Mouse (Mus musculus) CH12.LX (cell line): Measurements from ENCODE around the gene Vhl. TPM values are rescaled to one million over a fixed set of nuclear protein-coding genes. Genes with fewer than 3 reads are reported as not detected.

Experiments
- DNase-seq: peaks from one replicate; pipeline ENCODE4 v3.0.0-alpha.2; 2013; ENCODE audit errors: extremely low read depth
- H3K27ac ChIP-seq: 2 replicates; pipeline ENCODE4 v1.5.1; 2012; ENCODE audit warnings: low read depth, mild to moderate bottlenecking, control low read depth, moderate library complexity; ENCODE audit not compliant: insufficient read depth
- H3K27me3 ChIP-seq: replicated peaks from 2 replicates; pipeline ENCODE3; 2012; ENCODE audit warnings: inconsistent platforms
- H3K36me3 ChIP-seq, 2 experiments: replicated peaks in 1 of 2; 2 replicates each; pipeline versions ENCODE3 to v1.6.1; 2012; ENCODE audit warnings: inconsistent platforms in 1 of 2, low read length in 1 of 2, mild to moderate bottlenecking in 1 of 2, mixed read lengths in 1 of 2, moderate library complexity in 1 of 2; ENCODE audit not compliant: control insufficient read depth in 1 of 2, insufficient read depth in 1 of 2
- H3K4me1 ChIP-seq, 2 experiments: 2 replicates each; pipeline ENCODE4 v1.6.1; 2012; ENCODE audit warnings: inconsistent platforms in 1 of 2, moderate library complexity in 1 of 2; ENCODE audit not compliant: insufficient read depth in 2 of 2, control insufficient read depth in 1 of 2
- H3K4me2 ChIP-seq: 2 replicates; pipeline ENCODE4 v1.6.1; 2012; ENCODE audit warnings: low read depth, mild to moderate bottlenecking, control low read depth; ENCODE audit not compliant: poor library complexity, insufficient read depth, severe bottlenecking
- H3K4me3 ChIP-seq, 3 experiments: fragments of 150-350 bp in 1 of 3; sonication (generic) in 1 of 3; replicated peaks in 1 of 3; 2 replicates each; pipeline versions ENCODE3 to v1.5.1; 2011 to 2012; ENCODE audit warnings: low read depth in 2 of 3, low read length in 2 of 3, mild to moderate bottlenecking in 2 of 3, moderate library complexity in 2 of 3, control low read depth in 1 of 3, improper control_type of control experiment in 1 of 3, inconsistent platforms in 1 of 3, mixed read lengths in 1 of 3; ENCODE audit not compliant: poor library complexity in 1 of 3
- H3K79me2 ChIP-seq: replicated peaks from 2 replicates; pipeline ENCODE4 v1.6.1; 2012; ENCODE audit warnings: mild to moderate bottlenecking, moderate library complexity; ENCODE audit not compliant: control insufficient read depth, poor library complexity, insufficient read depth, severe bottlenecking; ENCODE audit errors: extremely low read depth
- H3K9ac ChIP-seq: 2 replicates; pipeline ENCODE4 v1.6.1; 2012; ENCODE audit warnings: low read depth, mild to moderate bottlenecking, control low read depth, moderate library complexity; ENCODE audit not compliant: insufficient read depth
- H3K9me3 ChIP-seq: replicated peaks from 2 replicates; pipeline ENCODE3; 2012; ENCODE audit warnings: low read length, inconsistent platforms, mixed read lengths
- BHLHE40 ChIP-seq: IDR thresholded peaks from 2 replicates; pipeline ENCODE4 v1.6.1; 2011; ENCODE audit warnings: mild to moderate bottlenecking, low read depth, low read length, improper control_type of control experiment
- CHD2 ChIP-seq: IDR thresholded peaks from 2 replicates; pipeline ENCODE4 v1.6.1; 2011; ENCODE audit warnings: low read length, improper control_type of control experiment
- CTCF ChIP-seq, 2 experiments: IDR thresholded peaks in 1 of 2; conservative IDR thresholded peaks in 1 of 2; 2 replicates each; pipeline ENCODE4 v1.5.1; 2011 to 2012; ENCODE audit warnings: low read depth in 2 of 2, low read length in 2 of 2, improper control_type of control experiment in 1 of 2, inconsistent platforms in 1 of 2, mild to moderate bottlenecking in 1 of 2, moderate library complexity in 1 of 2
- ELF1 ChIP-seq: IDR thresholded peaks from 2 replicates; pipeline ENCODE4 v1.6.1; 2014; ENCODE audit warnings: low read depth, mild to moderate bottlenecking, inconsistent platforms, low read length, improper control_type of control experiment
- EP300 ChIP-seq: IDR thresholded peaks from 2 replicates; pipeline ENCODE4 v1.6.1; 2011; ENCODE audit warnings: low read length, improper control_type of control experiment
- GABPA ChIP-seq: IDR thresholded peaks from 2 replicates; pipeline ENCODE4 v1.6.1; 2012; ENCODE audit warnings: low read depth, low read length, improper control_type of control experiment, inconsistent platforms; ENCODE audit not compliant: insufficient replicate concordance
- HCFC1 ChIP-seq: IDR thresholded peaks from 2 replicates; pipeline ENCODE4 v1.6.1; 2012; ENCODE audit warnings: low read depth, mild to moderate bottlenecking, inconsistent platforms, low read length, improper control_type of control experiment
- IRF4 ChIP-seq: IDR thresholded peaks from 2 replicates; pipeline ENCODE4 v1.6.1; 2014; ENCODE audit warnings: low read depth, mild to moderate bottlenecking, inconsistent platforms, low read length, improper control_type of control experiment
- JUN ChIP-seq: IDR thresholded peaks from 2 replicates; pipeline ENCODE4 v1.6.1; 2011; ENCODE audit warnings: low read depth, mild to moderate bottlenecking, low read length, improper control_type of control experiment, moderate library complexity; ENCODE audit not compliant: insufficient read depth
- JUND ChIP-seq: conservative IDR thresholded peaks from 2 replicates; pipeline ENCODE4 v1.6.1; 2011; ENCODE audit warnings: low read depth, low read length, improper control_type of control experiment
- MAFK ChIP-seq: IDR thresholded peaks from 2 replicates; pipeline ENCODE4 v1.6.1; 2011; ENCODE audit warnings: low read length, improper control_type of control experiment; ENCODE audit not compliant: insufficient replicate concordance
- MAZ ChIP-seq: IDR thresholded peaks from 2 replicates; pipeline ENCODE4 v1.6.1; 2012; ENCODE audit warnings: low read depth, mild to moderate bottlenecking, inconsistent platforms, low read length, improper control_type of control experiment, moderate library complexity
- MEF2A ChIP-seq: IDR thresholded peaks from 2 replicates; pipeline ENCODE4 v1.6.1; 2014; ENCODE audit warnings: low read depth, mild to moderate bottlenecking, inconsistent platforms, low read length, improper control_type of control experiment, borderline replicate concordance
- MXI1 ChIP-seq: IDR thresholded peaks from 2 replicates; pipeline ENCODE4 v1.6.1; 2011; ENCODE audit warnings: mild to moderate bottlenecking, low read depth, low read length, improper control_type of control experiment
- NELFE ChIP-seq: IDR thresholded peaks from 2 replicates; pipeline ENCODE4 v1.6.1; 2011; ENCODE audit warnings: low read depth, low read length, improper control_type of control experiment
- NRF1 ChIP-seq: IDR thresholded peaks from 2 replicates; pipeline ENCODE4 v1.6.1; 2014; ENCODE audit warnings: low read depth, mild to moderate bottlenecking, inconsistent platforms, low read length, improper control_type of control experiment, moderate library complexity
- POLR2A ChIP-seq: IDR thresholded peaks from 2 replicates; pipeline ENCODE4 v1.6.1; 2011; ENCODE audit warnings: low read depth, mild to moderate bottlenecking, improper control_type of control experiment, low read length
- POLR2AphosphoS2 ChIP-seq: IDR thresholded peaks from 2 replicates; pipeline ENCODE4 v1.6.1; 2011; ENCODE audit warnings: low read depth, low read length, improper control_type of control experiment
- TBP ChIP-seq: conservative IDR thresholded peaks from 2 replicates; pipeline ENCODE4 v1.6.1; 2011; ENCODE audit warnings: low read depth, low read length, improper control_type of control experiment
- UBTF ChIP-seq: IDR thresholded peaks from 2 replicates; pipeline ENCODE4 v1.6.1; 2012; ENCODE audit warnings: low read depth, mild to moderate bottlenecking, inconsistent platforms, low read length, improper control_type of control experiment, moderate library complexity
- USF1 ChIP-seq: IDR thresholded peaks from 2 replicates; pipeline ENCODE4 v1.6.1; 2014; ENCODE audit warnings: low read depth, mild to moderate bottlenecking, inconsistent platforms, low read length, improper control_type of control experiment
- USF2 ChIP-seq: conservative IDR thresholded peaks from 2 replicates; pipeline ENCODE4 v1.6.1; 2011; ENCODE audit warnings: low read depth, low read length, improper control_type of control experiment
- ZC3H11A ChIP-seq: IDR thresholded peaks from 2 replicates; pipeline ENCODE4 v1.6.1; 2012; ENCODE audit warnings: low read depth, mild to moderate bottlenecking, inconsistent platforms, low read length, improper control_type of control experiment
- ZKSCAN1 ChIP-seq: IDR thresholded peaks from 2 replicates; pipeline ENCODE4 v1.6.1; 2012; ENCODE audit warnings: low read depth, inconsistent platforms, low read length, improper control_type of control experiment, borderline replicate concordance
- ZMIZ1 ChIP-seq: IDR thresholded peaks from 2 replicates; pipeline ENCODE4 v1.6.1; 2012; ENCODE audit warnings: low read depth, mild to moderate bottlenecking, inconsistent platforms, low read length, improper control_type of control experiment
- dilution Hi-C: fragments of 300-500 bp; cut with MboI; formaldehyde crosslinking; loops from 2 replicates; pipeline ENCODE4 v1.14.3; 2020; ENCODE audit warnings: low sequenced_read_pairs; ENCODE audit not compliant: extremely low pct_unique_long_range_greater_than_20kb, extremely low pct_ligation_motif_present
- in situ Hi-C: fragments of 300-500 bp; cut with MboI; formaldehyde crosslinking; loops from 3 replicates; pipeline ENCODE4 v1.14.3; 2019; ENCODE audit warnings: low sequenced_read_pairs, low pct_ligation_motif_present, low pct_unique_long_range_greater_than_20kb, mixed read lengths
- polyA plus RNA-seq: library from polyadenylated mRNA; unstranded; fragments of >175 nt; gene quantifications from 2 replicates; pipeline ENCODE4 v1.2.1, GENCODE M21; 2012; ENCODE audit warnings: low read depth; ENCODE audit not compliant: insufficient read length
- total RNA-seq, 2 experiments: library from RNA; depleted of rRNA; stranded (reverse); fragments of 300-350 nt in 1 of 2; fragments of >200 nt in 1 of 2; gene quantifications; 2 replicates each; pipeline ENCODE4 v1.2.3; 2012 to 2014

Vhl gene
- total and polyA plus RNA-seq, 3 experiments = 14.2 to 36.6 (median 23.1) TPM

- H3K9ac ChIP-seq = no peak overlapping the region
- H3K79me2 ChIP-seq = peaks cover 27% of the 10 kb centered on the region
- dilution Hi-C loops = no loop called here
- H3K4me1 ChIP-seq = peaks cover 7 to 75% of the 10 kb centered on the region in 2 experiments; a peak in 3 of 4 replicates
- H3K9me3 ChIP-seq = peaks cover 4% of the 10 kb centered on the region
- H3K27ac ChIP-seq = no peak overlapping the region
- H3K27me3 ChIP-seq = no peaks in the 10 kb centered on the region
- H3K4me2 ChIP-seq = no peak overlapping the region
- no peak for TF ChIP-seq JUND
- no peak for TF ChIP-seq POLR2AphosphoS2
- TF ChIP-seq ZC3H11A = no peak
- TF ChIP-seq USF1 = no peak
- TF ChIP-seq MXI1 = no peak
- no peak for TF ChIP-seq EP300
- no peak for TF ChIP-seq POLR2A
- no peak for TF ChIP-seq BHLHE40
- no peak for TF ChIP-seq HCFC1
- TF ChIP-seq ELF1 = no peak
- TF ChIP-seq NRF1 = no peak
- TF ChIP-seq USF2 = no peak
- no peak for TF ChIP-seq CTCF (conservative IDR thresholded peaks at IDR 0.05 in 1 of 2, IDR thresholded peaks at IDR 0.05 in 1 of 2; ENCODE audit: low read depth in 2 of 2, low read length in 2 of 2)
- no peak for TF ChIP-seq MAFK
- no peak for TF ChIP-seq NELFE
- no peak for TF ChIP-seq UBTF
- no peak for TF ChIP-seq MAZ
- no peak for TF ChIP-seq CHD2
- no peak overlapping the region for H3K4me3 ChIP-seq
- no peak for DNase-seq
- H3K36me3 ChIP-seq = peaks cover 50 to 86% of the 10 kb centered on the region in 2 experiments
- in situ Hi-C loops = no loop called here
Measured at GRCm38 (mm10) chr6:113651626-113652025, 27.9 kb downstream of the Vhl start.

- Histone ChIP-seq H3K27ac (no peak overlapping the region), H3K9me3 (peaks cover 4% of the 10 kb centered on the region), H3K4me3 (no peak overlapping the region), H3K27me3 (no peaks in the 10 kb centered on the region), H3K79me2 (peaks cover 40% of the 10 kb centered on the region), H3K9ac (no peak overlapping the region), H3K36me3 (peaks cover 41 to 77% of the 10 kb centered on the region in 2 experiments), H3K4me1 (peaks cover 24 to 80% of the 10 kb centered on the region in 2 experiments)
- in situ Hi-C loops (no loop called here), dilution Hi-C loops (no loop called here)
- TF ChIP-seq USF2 (no peak), IRF4 (no peak), MAFK (no peak), ZMIZ1 (no peak), CTCF (conservative IDR thresholded peaks at IDR 0.05 in 1 of 2, IDR thresholded peaks at IDR 0.05 in 1 of 2; ENCODE audit: low read depth in 2 of 2, low read length in 2 of 2) (no peak), TBP (no peak), ZKSCAN1 (no peak), GABPA (no peak), POLR2AphosphoS2 (no peak), USF1 (no peak), JUN (no peak), UBTF (no peak), MEF2A (no peak), ELF1 (no peak)
- TF ChIP-seq, all 38 proteins: peak for 0
- no peak for DNase-seq
- no peak overlapping the region for H3K4me2 ChIP-seq
Measured at GRCm38 (mm10) chr6:113653551-113653950, 29.8 kb downstream of the Vhl start.
